Mouse (Mus musculus) neural tube, embryonic 13.5 days (tissue): Measurements from ENCODE around the gene Vps13d. TPM values are rescaled to one million over a fixed set of nuclear protein-coding genes. Genes with fewer than 3 reads are reported as not detected.

Experiments used
- ATAC-seq: fragments of 200-750 bp; cut with Nextera tagmentation; 2 replicates; pipeline ENCODE4 v1.8.0; 2017; ENCODE audit warnings: low read depth, mild to moderate bottlenecking, moderate TSS enrichment, moderate library complexity
- H3K27ac ChIP-seq: fragments of 300-500 bp; sonication (generic); replicated peaks from 2 replicates; pipeline ENCODE4 v1.5.1; 2015; ENCODE audit warnings: moderate library complexity, mild to moderate bottlenecking, inconsistent platforms
- H3K27me3 ChIP-seq: fragments of 300-500 bp; sonication (generic); 2 replicates; pipeline ENCODE4 v1.6.1; 2015; ENCODE audit warnings: mild to moderate bottlenecking, inconsistent platforms
- H3K36me3 ChIP-seq: fragments of 300-500 bp; sonication (generic); 2 replicates; pipeline ENCODE4 v1.6.1; 2015; ENCODE audit warnings: mild to moderate bottlenecking, inconsistent platforms
- H3K4me1 ChIP-seq: fragments of 300-500 bp; sonication (generic); replicated peaks from 2 replicates; pipeline ENCODE4 v1.6.1; 2015; ENCODE audit warnings: inconsistent platforms
- H3K4me2 ChIP-seq: fragments of 300-500 bp; sonication (generic); 2 replicates; pipeline ENCODE4 v1.6.1; 2015; ENCODE audit warnings: inconsistent platforms, mild to moderate bottlenecking, moderate library complexity
- H3K4me3 ChIP-seq: fragments of 300-500 bp; sonication (generic); 2 replicates; pipeline ENCODE4 v1.5.1; 2015; ENCODE audit warnings: mild to moderate bottlenecking, inconsistent platforms
- H3K9ac ChIP-seq: fragments of 300-500 bp; sonication (generic); 2 replicates; pipeline ENCODE4 v1.6.1; 2015; ENCODE audit warnings: moderate library complexity, mild to moderate bottlenecking, inconsistent platforms
- H3K9me3 ChIP-seq: fragments of 300-500 bp; sonication (generic); 2 replicates; pipeline ENCODE4 v1.6.1; 2016; ENCODE audit warnings: inconsistent platforms
- WGBS: fragments of 180-500 bp; shearing (Covaris S2); methylation state at CpG from one replicate; pipeline ENCODE4 v1.1.7; 2015; 5-methylcytosine and 5-hydroxymethylcytosine counted together
- polyA plus RNA-seq: library from polyadenylated mRNA; unstranded; fragments of >200 nt; fragmentation: Nextera tagmentation; extraction: Ambion mirVana; gene quantifications from 2 replicates; pipeline ENCODE4 v1.2.1, GENCODE M21; 2015

The Vps13d gene
- polyA plus RNA-seq, 1 experiment from 2014 or later, result 6.3 TPM

DNA sequence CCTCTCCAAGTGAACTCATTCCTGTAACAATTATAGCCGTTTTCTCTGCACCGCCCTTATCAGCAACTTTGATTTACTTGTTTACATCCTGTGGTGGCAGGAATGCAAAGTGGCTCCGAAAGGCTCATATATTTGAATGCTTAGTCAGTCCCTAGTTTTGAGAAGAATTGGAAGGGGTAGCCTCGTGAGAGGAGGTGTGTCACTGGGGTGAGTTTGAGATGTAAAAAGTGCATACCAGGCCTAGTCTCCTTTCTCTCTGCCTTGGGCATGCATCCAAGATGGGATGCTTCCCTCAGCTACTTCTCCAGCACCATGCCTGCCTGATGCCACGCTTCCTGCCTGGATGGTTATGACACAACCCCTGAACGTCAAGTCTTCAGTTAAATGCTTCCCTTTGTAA is 225.8 kb downstream of the Vps13d start:
- ATAC-seq, result no peak
- Histone ChIP-seq H3K4me1 (no peaks in the 10 kb centered on the region), H3K27me3 (no peaks in the 10 kb centered on the region), H3K27ac (no peak overlapping the region), H3K9ac (no peak overlapping the region), H3K36me3 (0 out of 2 replicates have a peak, but pooled peaks cover 12% of the 10 kb centered on the region), H3K9me3 (no peaks in the 10 kb centered on the region), H3K4me2 (no peak overlapping the region), H3K4me3 (no peak overlapping the region)
- 65% methylated on average over 6 of the region's 6 CpGs for WGBS

DNA sequence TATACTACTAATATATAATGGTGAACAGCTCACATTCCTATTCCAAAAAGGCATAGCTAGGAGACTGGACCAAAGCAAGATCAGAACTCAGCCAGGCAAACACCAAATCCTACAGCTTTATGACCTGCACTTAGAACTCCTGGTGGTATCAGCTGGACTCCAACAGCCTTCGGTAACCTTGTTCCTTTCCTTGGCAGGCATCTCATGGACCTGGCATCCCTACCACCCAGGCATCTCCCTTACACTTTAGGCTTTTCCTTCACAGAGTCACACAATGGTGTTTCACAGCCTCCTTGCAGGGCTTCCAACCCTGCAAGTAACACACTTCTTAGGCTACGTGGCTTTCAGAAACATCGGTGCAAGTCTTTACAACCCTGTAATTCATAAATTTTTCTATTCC is 226.4 kb downstream of the Vps13d start:
- no peak for ATAC-seq
- no peaks in the 10 kb centered on the region for H3K9me3 ChIP-seq
- H3K27ac ChIP-seq, result no peak overlapping the region
- no peak overlapping the region for H3K4me3 ChIP-seq
- no peak overlapping the region for H3K4me2 ChIP-seq
- 0 out of 2 replicates have a peak, but pooled peaks cover 12% of the 10 kb centered on the region for H3K36me3 ChIP-seq
- no peak overlapping the region for H3K9ac ChIP-seq
- WGBS, result 96% methylated on average over 3 of the region's 3 CpGs
- no peaks in the 10 kb centered on the region for H3K4me1 ChIP-seq
- no peaks in the 10 kb centered on the region for H3K27me3 ChIP-seq

DNA sequence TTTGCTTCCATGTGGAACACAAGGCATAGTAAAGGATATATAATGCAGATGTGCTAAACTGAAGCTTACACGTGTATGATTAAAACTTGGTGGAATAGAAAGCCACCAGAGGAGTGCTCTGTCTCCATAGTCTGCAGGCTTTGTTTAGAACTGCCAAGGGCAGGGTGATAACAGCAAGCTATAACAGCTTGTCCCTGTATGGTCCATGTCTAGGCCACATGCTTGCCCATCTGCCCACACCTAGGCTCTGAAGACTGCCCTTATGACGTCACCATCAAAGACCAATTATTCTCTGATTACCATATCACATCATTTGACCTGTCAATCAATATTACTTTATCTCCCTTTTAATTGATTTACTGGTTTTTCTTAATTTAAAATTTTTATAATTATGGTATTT is 229.6 kb downstream of the Vps13d start:
- WGBS, result 93% methylated on average over 2 of the region's 2 CpGs
- ATAC-seq, result no peak

DNA sequence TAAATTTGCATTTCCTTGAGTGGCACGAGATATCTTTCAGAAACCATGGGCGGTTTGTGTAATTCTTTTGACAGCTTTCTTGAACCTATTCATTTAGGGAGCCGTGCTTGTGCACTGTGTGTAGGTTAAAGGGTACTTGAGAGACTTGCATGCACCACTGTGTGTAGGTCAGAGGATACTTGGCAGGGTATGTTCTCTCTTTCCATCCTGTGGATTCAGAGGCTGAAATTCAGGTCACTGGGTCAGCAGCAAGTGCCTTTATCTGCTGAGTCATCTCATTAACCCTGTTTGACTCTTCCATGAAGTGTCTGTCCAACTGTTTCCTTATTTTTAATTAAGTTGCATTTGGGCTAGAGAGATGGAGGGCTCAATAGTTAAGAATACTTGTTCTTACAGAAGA is 233.1 kb downstream of the Vps13d start:
- WGBS, result 91% methylated on average over 3 of the region's 3 CpGs
- Histone ChIP-seq H3K9ac (no peak overlapping the region), H3K4me2 (no peak overlapping the region), H3K9me3 (no peaks in the 10 kb centered on the region), H3K27ac (no peak overlapping the region), H3K36me3 (no peaks in the 10 kb centered on the region), H3K27me3 (no peaks in the 10 kb centered on the region), H3K4me1 (0 out of 2 replicates have a peak, but pooled peaks cover 3% of the 10 kb centered on the region), H3K4me3 (no peak overlapping the region)
- ATAC-seq, result no peak

More for the DNA sequence above, 229.6 kb downstream of the Vps13d start:
- no peak overlapping the region for H3K4me2 ChIP-seq
- 0 out of 2 replicates have a peak, but pooled peaks cover 3% of the 10 kb centered on the region for H3K4me1 ChIP-seq
- no peak overlapping the region for H3K9ac ChIP-seq
- H3K36me3 ChIP-seq, result 0 out of 2 replicates have a peak, but pooled peaks cover 6% of the 10 kb centered on the region
- no peaks in the 10 kb centered on the region for H3K9me3 ChIP-seq
- H3K27ac ChIP-seq, result no peak overlapping the region
- H3K4me3 ChIP-seq, result no peak overlapping the region
- no peaks in the 10 kb centered on the region for H3K27me3 ChIP-seq

DNA sequence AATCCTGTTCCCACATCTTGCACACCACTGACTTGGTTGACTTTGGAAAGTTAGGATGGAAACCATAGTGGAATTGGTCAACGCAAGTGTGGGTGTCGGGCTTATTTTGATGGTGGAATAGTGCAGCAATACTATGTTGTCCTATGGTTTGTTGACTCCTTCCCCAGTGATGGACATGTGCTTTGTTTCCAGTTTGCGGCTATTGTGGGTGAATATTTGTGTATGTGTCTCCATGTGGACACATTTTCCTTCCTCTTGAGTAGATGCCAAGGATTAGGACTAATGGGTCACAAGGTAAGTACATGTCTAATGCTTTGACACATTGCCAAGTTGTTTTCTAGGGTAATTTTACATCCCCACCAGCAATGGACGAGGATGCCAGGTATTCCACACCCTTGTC is 233.6 kb downstream of the Vps13d start:
- H3K9ac ChIP-seq, result no peak overlapping the region
- 0 out of 2 replicates have a peak, but pooled peaks cover 3% of the 10 kb centered on the region for H3K4me1 ChIP-seq
- H3K4me2 ChIP-seq, result no peak overlapping the region
- WGBS, result 92% methylated on average over 4 of the region's 4 CpGs
- H3K9me3 ChIP-seq, result no peaks in the 10 kb centered on the region
- no peaks in the 10 kb centered on the region for H3K27me3 ChIP-seq
- no peak overlapping the region for H3K4me3 ChIP-seq
- H3K36me3 ChIP-seq, result no peaks in the 10 kb centered on the region
- no peak overlapping the region for H3K27ac ChIP-seq
- no peak for ATAC-seq

GRCm38 (mm10) chr4:144960188-144960904 is 234.5 kb downstream of the Vps13d start:
- Histone ChIP-seq H3K27me3 (no peaks in the 10 kb centered on the region), H3K9me3 (no peaks in the 10 kb centered on the region), H3K9ac (no peak overlapping the region), H3K4me3 (no peak overlapping the region), H3K4me2 (no peak overlapping the region), H3K36me3 (no peaks in the 10 kb centered on the region), H3K4me1 (0 out of 2 replicates have a peak, but pooled peaks cover 3% of the 10 kb centered on the region), H3K27ac (no peak overlapping the region)
- no peak for ATAC-seq
- 67% methylated on average over 7 of the region's 8 CpGs for WGBS

DNA sequence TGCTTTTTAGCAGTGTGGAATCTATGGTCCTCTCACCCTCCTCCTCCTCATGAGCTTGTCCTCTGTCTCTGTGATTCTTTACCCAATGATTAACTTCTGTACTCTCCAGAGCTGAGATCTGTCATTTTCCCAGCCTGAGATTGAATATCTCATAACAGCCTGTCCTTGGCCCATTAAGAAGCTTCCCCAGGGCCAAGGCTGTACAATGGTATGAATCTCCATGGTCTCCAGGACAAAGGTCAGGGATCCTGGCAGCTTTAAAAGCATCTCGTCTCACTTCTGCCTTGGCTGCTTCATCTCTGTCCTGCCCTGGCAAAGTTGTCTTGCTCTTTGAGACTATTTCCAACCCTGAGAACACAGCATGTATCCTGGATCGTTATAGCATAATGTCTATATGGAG is 237.1 kb downstream of the Vps13d start:
- no peak overlapping the region for H3K9ac ChIP-seq
- 0 out of 2 replicates have a peak, but pooled peaks cover 3% of the 10 kb centered on the region for H3K4me1 ChIP-seq
- no peaks in the 10 kb centered on the region for H3K36me3 ChIP-seq
- no peak overlapping the region for H3K4me3 ChIP-seq
- H3K27me3 ChIP-seq, result no peaks in the 10 kb centered on the region
- no peaks in the 10 kb centered on the region for H3K9me3 ChIP-seq
- H3K27ac ChIP-seq, result no peak overlapping the region
- no peak overlapping the region for H3K4me2 ChIP-seq
- no peak for ATAC-seq
- 79% methylated on average over 2 of the region's 2 CpGs for WGBS

DNA sequence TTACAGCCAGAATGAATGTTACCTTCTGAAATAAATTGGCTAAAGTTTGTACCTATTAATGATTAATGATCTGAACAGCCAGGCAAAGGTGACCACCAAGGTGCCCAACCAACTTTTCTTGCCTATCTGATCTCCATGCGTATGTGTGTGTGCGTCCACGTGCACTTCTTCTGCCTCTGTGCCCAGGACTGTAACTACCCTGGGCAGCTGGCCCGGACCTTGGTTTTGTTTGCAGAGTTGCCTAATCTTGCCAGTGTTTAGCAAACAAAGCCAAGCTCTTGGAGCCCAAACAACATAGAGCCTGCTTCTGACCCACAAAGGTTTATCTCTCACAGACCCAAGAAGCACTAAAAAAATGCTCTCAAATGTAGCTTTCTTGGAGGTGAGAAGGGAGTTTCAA is 237.6 kb downstream of the Vps13d start:
- 0 out of 2 replicates have a peak, but pooled peaks cover 3% of the 10 kb centered on the region for H3K4me1 ChIP-seq
- no peak for ATAC-seq
- H3K9me3 ChIP-seq, result no peaks in the 10 kb centered on the region
- no peaks in the 10 kb centered on the region for H3K27me3 ChIP-seq
- no peak overlapping the region for H3K27ac ChIP-seq
- H3K4me2 ChIP-seq, result no peak overlapping the region
- H3K36me3 ChIP-seq, result no peaks in the 10 kb centered on the region
- no peak overlapping the region for H3K4me3 ChIP-seq
- 86% methylated on average over 4 of the region's 4 CpGs for WGBS
- no peak overlapping the region for H3K9ac ChIP-seq

- no peak overlapping the region for H3K4me3 ChIP-seq
- no peaks in the 10 kb centered on the region for H3K9me3 ChIP-seq
These were observed 238.5 kb downstream of the Vps13d start for GRCm38 (mm10) chr4:144956293-144956692.

DNA sequence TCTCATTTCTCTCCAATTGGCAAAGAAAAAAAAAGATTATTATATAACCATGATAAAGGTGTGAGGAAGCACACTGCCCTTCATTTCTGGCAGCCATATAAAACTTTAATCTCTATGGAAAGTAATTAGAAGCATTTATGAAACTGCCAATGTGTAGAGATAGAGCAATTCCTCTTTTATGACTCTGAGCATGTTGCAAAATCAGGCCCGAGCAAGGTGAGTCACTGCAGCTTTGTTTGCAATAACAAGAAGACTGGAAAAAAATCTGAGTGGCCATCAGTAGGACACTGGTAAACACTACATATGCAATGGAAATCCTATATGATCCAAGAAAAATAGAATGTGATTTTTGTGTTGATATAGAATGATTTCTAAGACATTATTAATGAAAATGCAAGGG is 238.9 kb downstream of the Vps13d start:
- ATAC-seq, result no peak
- no peak overlapping the region for H3K9ac ChIP-seq

More at GRCm38 (mm10) chr4:144956293-144956692, 238.5 kb downstream of the Vps13d start:
- H3K4me2 ChIP-seq, result no peak overlapping the region
- 0 out of 2 replicates have a peak, but pooled peaks cover 3% of the 10 kb centered on the region for H3K4me1 ChIP-seq
- no peaks in the 10 kb centered on the region for H3K27me3 ChIP-seq
- ATAC-seq, result no peak
- H3K9ac ChIP-seq, result no peak overlapping the region
- no peaks in the 10 kb centered on the region for H3K36me3 ChIP-seq
- H3K27ac ChIP-seq, result no peak overlapping the region
- 73% methylated on average over 1 of the region's 1 CpGs for WGBS

DNA sequence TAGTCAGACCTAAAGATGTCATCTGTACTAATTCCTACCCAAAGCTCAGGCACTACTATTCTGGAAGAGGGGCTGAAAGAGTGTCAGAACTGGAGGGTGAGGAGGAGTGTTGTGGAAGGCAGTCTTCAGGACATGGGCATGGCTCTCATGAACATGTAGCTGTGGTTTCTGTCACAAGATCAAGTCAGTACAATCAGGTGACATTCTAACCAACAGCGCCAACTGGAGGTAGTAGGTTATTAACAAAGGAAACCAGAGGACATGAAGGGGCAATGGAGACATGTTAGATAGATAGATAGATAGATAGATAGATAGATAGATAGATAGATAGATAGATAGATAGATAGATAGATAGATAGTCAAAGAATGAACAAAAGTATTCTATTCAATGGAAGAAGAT is 241.4 kb downstream of the Vps13d start:
- Histone ChIP-seq H3K9ac (no peak overlapping the region), H3K27me3 (no peaks in the 10 kb centered on the region), H3K4me2 (no peak overlapping the region), H3K4me3 (no peak overlapping the region), H3K27ac (no peak overlapping the region), H3K4me1 (peaks cover 14% of the 10 kb centered on the region), H3K9me3 (no peaks in the 10 kb centered on the region), H3K36me3 (no peaks in the 10 kb centered on the region)
- no peak for ATAC-seq
- WGBS, result 89% methylated on average over 1 of the region's 1 CpGs

More for the DNA sequence above, 238.9 kb downstream of the Vps13d start:
- H3K4me2 ChIP-seq, result no peak overlapping the region
- no peak overlapping the region for H3K27ac ChIP-seq
- no peaks in the 10 kb centered on the region for H3K27me3 ChIP-seq
- H3K36me3 ChIP-seq, result no peaks in the 10 kb centered on the region
- 0 out of 2 replicates have a peak, but pooled peaks cover 3% of the 10 kb centered on the region for H3K4me1 ChIP-seq
- WGBS, result 89% methylated on average over 1 of the region's 1 CpGs
- H3K9me3 ChIP-seq, result no peaks in the 10 kb centered on the region
- H3K4me3 ChIP-seq, result no peak overlapping the region

- Histone ChIP-seq H3K4me3 (no peak overlapping the region), H3K27me3 (no peaks in the 10 kb centered on the region), H3K4me1 (peaks cover 19% of the 10 kb centered on the region), H3K4me2 (no peak overlapping the region), H3K27ac (no peak overlapping the region), H3K9ac (no peak overlapping the region), H3K36me3 (no peaks in the 10 kb centered on the region), H3K9me3 (no peaks in the 10 kb centered on the region)
- WGBS, result 88% methylated on average over 7 of the region's 7 CpGs
- no peak for ATAC-seq
These were observed 242.9 kb downstream of the Vps13d start for GRCm38 (mm10) chr4:144951859-144952258.

DNA sequence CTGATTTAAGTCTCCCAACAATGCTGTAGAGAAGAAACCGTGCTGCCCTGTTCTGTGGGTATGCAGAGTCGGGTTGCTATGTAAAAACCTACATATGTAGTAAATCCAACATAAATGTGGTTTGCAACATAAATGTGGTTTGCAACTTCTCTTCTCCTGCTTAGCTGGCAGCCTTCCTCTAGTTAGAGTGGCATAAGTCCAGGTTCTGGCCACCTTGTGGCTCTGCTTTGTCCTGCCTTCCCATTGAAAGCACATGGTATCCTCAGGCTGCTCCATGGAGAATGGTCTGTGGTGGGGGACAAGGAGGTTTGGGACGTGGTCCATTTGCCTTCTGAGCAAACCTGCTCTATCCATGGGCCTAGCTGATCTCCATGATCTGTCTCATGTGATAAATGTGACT is 243.9 kb downstream of the Vps13d start:
- H3K9ac ChIP-seq, result no peak overlapping the region
- no peaks in the 10 kb centered on the region for H3K36me3 ChIP-seq

More for the DNA sequence above, 243.9 kb downstream of the Vps13d start:
- no peak overlapping the region for H3K4me2 ChIP-seq
- H3K4me3 ChIP-seq, result no peak overlapping the region
- no peaks in the 10 kb centered on the region for H3K27me3 ChIP-seq
- peaks cover 19% of the 10 kb centered on the region for H3K4me1 ChIP-seq
- WGBS, result 91% methylated on average over 3 of the region's 3 CpGs
- no peaks in the 10 kb centered on the region for H3K9me3 ChIP-seq
- ATAC-seq, result no peak
- H3K27ac ChIP-seq, result no peak overlapping the region
